Mouse (Mus musculus) liver, adult 2 months (tissue): ENCODE results near the gene Rab31.

Source experiments
- CTCF ChIP-seq: fragments of 200-500 bp; IDR thresholded peaks from 2 replicates; pipeline ENCODE4 v1.5.1; 2011; ENCODE audit warnings: low read depth, low read length, control low read depth
- POLR2A ChIP-seq: fragments of 200-500 bp; IDR thresholded peaks from 2 replicates; pipeline ENCODE4 v1.6.1; 2011; ENCODE audit warnings: low read length, control low read depth; ENCODE audit not compliant: insufficient read depth; ENCODE audit errors: extremely low read depth

GRCm38 (mm10) chr17:65753130-65753529 is 19.4 kb downstream of the Rab31 start:
- TF ChIP-seq CTCF (no peak), POLR2A (no peak)
